Mouse (Mus musculus) embryonic facial prominence, embryonic 11.5 days (tissue): ENCODE results near the gene Sparc. TPM values are rescaled to one million over a fixed set of nuclear protein-coding genes. Genes with fewer than 3 reads are reported as not detected.

Source experiments
- ATAC-seq: fragments of 200-750 bp; cut with Nextera tagmentation; replicated peaks from 2 replicates; pipeline ENCODE4 v1.8.0; 2017; ENCODE audit warnings: low read depth; ENCODE audit not compliant: insufficient number of reproducible peaks, low FRiP score, low TSS enrichment
- DNase-seq: peaks from one replicate; pipeline ENCODE4 v3.0.0-alpha.2; 2015; ENCODE audit warnings: low spot score
- H3K27ac ChIP-seq: fragments of 300-500 bp; sonication (generic); replicated peaks from 2 replicates; pipeline ENCODE4 v1.5.1; 2014; ENCODE audit warnings: mild to moderate bottlenecking, low read depth, low read length, control low read depth
- H3K27me3 ChIP-seq: fragments of 300-500 bp; sonication (generic); 2 replicates; pipeline ENCODE4 v1.6.1; 2014; ENCODE audit warnings: mild to moderate bottlenecking, low read length, moderate library complexity, mixed read lengths; ENCODE audit not compliant: control insufficient read depth, insufficient read depth
- H3K36me3 ChIP-seq: fragments of 300-500 bp; sonication (generic); replicated peaks from 2 replicates; pipeline ENCODE4 v1.6.1; 2014; ENCODE audit warnings: low read depth, mild to moderate bottlenecking, low read length, moderate library complexity, mixed read lengths; ENCODE audit not compliant: control insufficient read depth, insufficient read depth
- H3K4me1 ChIP-seq: fragments of 300-500 bp; sonication (generic); 2 replicates; pipeline ENCODE4 v1.6.1; 2014; ENCODE audit warnings: low read length, mixed read lengths; ENCODE audit not compliant: control insufficient read depth, insufficient read depth
- H3K4me2 ChIP-seq: fragments of 300-500 bp; sonication (generic); 2 replicates; pipeline ENCODE4 v1.6.1; 2014; ENCODE audit warnings: low read depth, mild to moderate bottlenecking, control low read depth, low read length, moderate library complexity
- H3K4me3 ChIP-seq: fragments of 300-500 bp; sonication (generic); 2 replicates; pipeline ENCODE4 v1.5.1; 2014; ENCODE audit warnings: low read depth, low read length, control low read depth
- H3K9ac ChIP-seq: fragments of 300-500 bp; sonication (generic); replicated peaks from 2 replicates; pipeline ENCODE4 v1.6.1; 2014; ENCODE audit warnings: mild to moderate bottlenecking, control low read depth, low read length
- H3K9me3 ChIP-seq: fragments of 300-500 bp; sonication (generic); replicated peaks from 2 replicates; pipeline ENCODE4 v1.6.1; 2016; ENCODE audit warnings: mild to moderate bottlenecking, low read length, inconsistent platforms, mixed read lengths; ENCODE audit not compliant: control insufficient read depth
- WGBS: fragments of 180-500 bp; shearing (Covaris S2); extraction: QIAGEN DNeasy Blood & Tissue Kit; methylation state at CpG from one replicate; pipeline ENCODE4 v1.1.7; 2014; 5-methylcytosine and 5-hydroxymethylcytosine counted together
- polyA plus RNA-seq: library from polyadenylated mRNA; unstranded; fragments of >200 nt; fragmentation: Nextera tagmentation; extraction: Ambion mirVana; gene quantifications from 2 replicates; pipeline ENCODE4 v1.2.1, GENCODE M21; 2014

The Sparc gene
- polyA plus RNA-seq, 1 experiment from 2014 or later = 423 TPM

DNA sequence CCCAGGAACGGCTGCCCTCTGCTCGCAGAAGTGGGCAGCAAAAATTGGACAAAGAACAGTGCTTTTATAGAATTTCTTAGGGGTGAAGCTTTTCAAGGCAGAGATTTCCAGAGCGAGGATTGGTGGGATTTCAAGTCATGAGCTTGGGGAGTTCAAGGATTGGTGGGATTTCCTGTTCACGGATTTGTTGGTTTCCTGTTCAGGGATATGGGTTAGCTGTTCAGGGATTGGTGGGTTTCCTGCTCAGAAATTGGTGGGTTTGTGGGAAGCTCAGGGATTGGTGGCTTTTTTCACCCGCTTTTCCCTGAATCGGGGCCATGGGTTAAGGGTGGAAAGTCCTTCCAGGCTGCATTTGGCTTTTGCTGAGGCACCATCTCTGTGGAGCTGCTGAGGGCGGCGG lies 35.4 kb downstream of the Sparc start:
- DNase-seq (peak; percentile 37), ATAC-seq (no peak)
- Histone ChIP-seq H3K36me3 (no peaks in the 10 kb centered on the region), H3K4me2 (no peak overlapping the region; the same call in 1 of the 2 replicates), H3K4me3 (no peak overlapping the region), H3K27ac (no peak overlapping the region), H3K27me3 (no peaks in the 10 kb centered on the region), H3K9me3 (no peaks in the 10 kb centered on the region), H3K4me1 (no peaks in the 10 kb centered on the region), H3K9ac (no peak overlapping the region)
- WGBS = 59% methylated on average over 8 of the region's 8 CpGs

- DNase-seq = peak; percentile 93
- H3K27me3 ChIP-seq = no peaks in the 10 kb centered on the region
- H3K27ac ChIP-seq = no peak overlapping the region
- no peaks in the 10 kb centered on the region for H3K36me3 ChIP-seq
- ATAC-seq = peak; percentile 55; the same call in 1 of the 2 replicates
- 13% methylated on average over 11 of the region's 11 CpGs for WGBS
- H3K9me3 ChIP-seq = no peaks in the 10 kb centered on the region
- H3K4me3 ChIP-seq = no peak overlapping the region
- H3K9ac ChIP-seq = no peak overlapping the region
- no peak overlapping the region for H3K4me2 ChIP-seq
- no peaks in the 10 kb centered on the region for H3K4me1 ChIP-seq
Measured at GRCm38 (mm10) chr11:55386424-55387063, 36.4 kb downstream of the Sparc start.

GRCm38 (mm10) chr11:55383463-55384045 lies 39.4 kb downstream of the Sparc start:
- no peak overlapping the region for H3K4me3 ChIP-seq
- H3K4me2 ChIP-seq = no peak overlapping the region
- H3K27me3 ChIP-seq = no peaks in the 10 kb centered on the region
- 0 out of 2 replicates have a peak overlapping the region, but pooled peaks have one; percentile 23 for H3K9ac ChIP-seq
- no peak for ATAC-seq
- 15% methylated on average over 6 of the region's 6 CpGs for WGBS
- H3K4me1 ChIP-seq = no peaks in the 10 kb centered on the region
- H3K36me3 ChIP-seq = no peaks in the 10 kb centered on the region
- no peak overlapping the region for H3K27ac ChIP-seq
- DNase-seq = peak; percentile 43
- no peaks in the 10 kb centered on the region for H3K9me3 ChIP-seq

DNA sequence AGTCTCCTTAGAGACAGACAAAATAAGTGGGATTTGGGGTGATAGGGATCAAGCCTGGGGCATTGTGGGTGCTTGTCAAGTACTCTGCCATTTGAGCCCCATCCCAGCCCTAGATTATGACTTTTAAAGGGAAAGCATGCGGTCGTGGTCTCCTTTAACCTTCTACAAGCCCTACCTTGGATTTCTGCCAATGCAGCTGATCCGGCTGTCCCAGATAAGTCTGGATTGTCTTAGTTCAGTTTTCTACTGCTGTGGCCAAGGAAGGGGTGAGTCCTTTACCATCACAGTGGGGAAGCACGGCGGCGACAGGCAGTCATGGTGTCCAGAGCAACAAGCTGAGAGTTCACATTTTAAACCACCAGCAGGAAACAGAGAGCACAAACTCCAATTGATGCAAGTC lies 42.1 kb downstream of the Sparc start:
- Histone ChIP-seq H3K36me3 (no peaks in the 10 kb centered on the region), H3K9ac (no peak overlapping the region), H3K27ac (no peak overlapping the region), H3K27me3 (no peaks in the 10 kb centered on the region), H3K4me3 (no peak overlapping the region), H3K4me2 (no peak overlapping the region), H3K9me3 (no peaks in the 10 kb centered on the region), H3K4me1 (no peaks in the 10 kb centered on the region)
- DNase-seq (no peak), ATAC-seq (no peak)
- 78% methylated on average over 6 of the region's 6 CpGs for WGBS

GRCm38 (mm10) chr11:55378371-55378770 lies 44.6 kb downstream of the Sparc start:
- H3K9me3 ChIP-seq = no peaks in the 10 kb centered on the region
- H3K27me3 ChIP-seq = no peaks in the 10 kb centered on the region
- 58% methylated on average over 5 of the region's 5 CpGs for WGBS
- H3K4me3 ChIP-seq = no peak overlapping the region
- H3K36me3 ChIP-seq = no peaks in the 10 kb centered on the region
- ATAC-seq (no peak), DNase-seq (no peak)
- H3K27ac ChIP-seq = no peak overlapping the region
- no peaks in the 10 kb centered on the region for H3K4me1 ChIP-seq
- no peak overlapping the region for H3K4me2 ChIP-seq
- H3K9ac ChIP-seq = no peak overlapping the region

DNA sequence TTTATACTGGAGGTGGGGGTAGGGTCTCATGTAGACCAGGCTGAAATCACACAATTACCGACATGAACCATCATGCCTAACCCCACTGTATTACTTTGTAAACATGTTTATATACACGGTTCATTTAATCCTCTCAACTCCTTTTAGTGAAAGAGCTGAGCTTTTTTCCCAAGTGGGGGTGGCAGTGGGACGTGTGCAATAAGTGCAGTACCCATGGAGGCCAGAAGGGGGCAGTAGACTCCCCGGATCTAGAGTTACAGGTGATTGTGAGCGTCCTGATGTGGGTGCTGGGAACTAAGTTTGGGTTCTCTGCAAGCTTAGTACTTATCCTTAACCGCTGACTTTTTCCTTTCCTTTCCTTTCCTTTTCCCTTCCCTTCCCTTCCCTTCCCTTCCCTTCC lies 49.1 kb downstream of the Sparc start:
- WGBS = 63% methylated on average over 6 of the region's 6 CpGs

GRCm38 (mm10) chr11:55373373-55373772 lies 49.6 kb downstream of the Sparc start:
- no peaks in the 10 kb centered on the region for H3K4me1 ChIP-seq
- H3K9ac ChIP-seq = no peak overlapping the region
- no peak for DNase-seq
- H3K9me3 ChIP-seq = no peaks in the 10 kb centered on the region
- H3K27ac ChIP-seq = no peak overlapping the region
- no peak overlapping the region for H3K4me2 ChIP-seq
- no peaks in the 10 kb centered on the region for H3K27me3 ChIP-seq
- ATAC-seq = no peak
- no peaks in the 10 kb centered on the region for H3K36me3 ChIP-seq
- H3K4me3 ChIP-seq = no peak overlapping the region
- 81% methylated on average over 12 of the region's 12 CpGs for WGBS

More for the DNA sequence above, 49.1 kb downstream of the Sparc start:
- Histone ChIP-seq H3K9ac (no peak overlapping the region), H3K9me3 (no peaks in the 10 kb centered on the region), H3K4me3 (no peak overlapping the region), H3K4me1 (no peaks in the 10 kb centered on the region), H3K4me2 (no peak overlapping the region), H3K36me3 (no peaks in the 10 kb centered on the region), H3K27ac (no peak overlapping the region), H3K27me3 (no peaks in the 10 kb centered on the region)
- DNase-seq (no peak), ATAC-seq (no peak)

- H3K27me3 ChIP-seq = no peaks in the 10 kb centered on the region
- H3K36me3 ChIP-seq = no peaks in the 10 kb centered on the region
- H3K4me1 ChIP-seq = no peaks in the 10 kb centered on the region
- H3K4me2 ChIP-seq = no peak overlapping the region
- WGBS = 38% methylated on average over 6 of the region's 6 CpGs
- DNase-seq (no peak), ATAC-seq (no peak)
- no peak overlapping the region for H3K4me3 ChIP-seq
- no peak overlapping the region for H3K9ac ChIP-seq
- no peak overlapping the region for H3K27ac ChIP-seq
- H3K9me3 ChIP-seq = no peaks in the 10 kb centered on the region
Measured at GRCm38 (mm10) chr11:55372001-55372400, 51.0 kb downstream of the Sparc start.
